Mouse (Mus musculus) inflammation-experienced regulatory T-cells, adult 6 months (primary cell): ENCODE measurements around the gene Zbtb7a. TPM values are rescaled to one million over a fixed set of nuclear protein-coding genes. Genes with fewer than 3 reads are reported as not detected.
A peak's percentile ranks its signal among the peaks of the same experiment; 100 is the strongest.

Experiments used
- ATAC-seq: one replicate; pipeline ENCODE4 v1.8.0; 2017
- polyA plus RNA-seq, 3 experiments: library from polyadenylated mRNA; unstranded; fragments of 100-300 nt; shearing (Covaris generic); gene quantifications; one replicate each; pipeline ENCODE4 v1.2.1; 2017

Gene Zbtb7a
- 10 to 100 TPM in 1 of 3 experiments, 1 to 10 TPM in 2; 8.5 to 10.8 (median 9.3) TPM for polyA plus RNA-seq

- ATAC-seq: no peak
These were observed at the start of gene Zbtb7a for GRCm38 (mm10) chr10:81134966-81135681. Gene Zbtb7a (plus strand): TSS chr10:81135220.

GRCm38 (mm10) chr10:81087021-81087420 lies 48.0 kb upstream of the Zbtb7a start:
- ATAC-seq: no peak

GRCm38 (mm10) chr10:81089216-81089615 lies 45.8 kb upstream of the Zbtb7a start:
- no peak for ATAC-seq

GRCm38 (mm10) chr10:81090621-81091020 lies 44.4 kb upstream of the Zbtb7a start:
- no peak for ATAC-seq

- ATAC-seq: no peak
These were observed 42.4 kb upstream of the Zbtb7a start for GRCm38 (mm10) chr10:81092465-81093250.

GRCm38 (mm10) chr10:81094931-81095678 lies 39.9 kb upstream of the Zbtb7a start:
- no peak for ATAC-seq

- peak; percentile 91 for ATAC-seq
These were observed 29.4 kb upstream of the Zbtb7a start, which contains the start of gene Map2k2 for GRCm38 (mm10) chr10:81105565-81106112. Gene Map2k2 (plus strand): TSS chr10:81105915.

- ATAC-seq: peak; percentile 81
These were observed 28.8 kb upstream of the Zbtb7a start for GRCm38 (mm10) chr10:81106113-81106721.

GRCm38 (mm10) chr10:81112946-81113345 lies 22.1 kb upstream of the Zbtb7a start:
- ATAC-seq: no peak

GRCm38 (mm10) chr10:81119625-81120024 lies 15.4 kb upstream of the Zbtb7a start:
- no peak for ATAC-seq

GRCm38 (mm10) chr10:81120650-81121049 lies 14.4 kb upstream of the Zbtb7a start:
- no peak for ATAC-seq

- no peak for ATAC-seq
These were observed 12.1 kb upstream of the Zbtb7a start for GRCm38 (mm10) chr10:81122889-81123288.

- ATAC-seq: no peak
These were observed 11.5 kb upstream of the Zbtb7a start for GRCm38 (mm10) chr10:81123500-81123899.

GRCm38 (mm10) chr10:81134181-81134587 lies 836 bp upstream of the Zbtb7a start:
- ATAC-seq: no peak

GRCm38 (mm10) chr10:81135831-81136705 lies 1.0 kb downstream of the Zbtb7a start:
- no peak for ATAC-seq

- ATAC-seq: no peak
These were observed 1.7 kb downstream of the Zbtb7a start for GRCm38 (mm10) chr10:81136706-81137231.

- ATAC-seq: peak; percentile 87
These were observed 2.5 kb downstream of the Zbtb7a start for GRCm38 (mm10) chr10:81137252-81138130.

GRCm38 (mm10) chr10:81138131-81138782 lies 3.2 kb downstream of the Zbtb7a start:
- peak; percentile 12 for ATAC-seq

GRCm38 (mm10) chr10:81138821-81139528 lies 4.0 kb downstream of the Zbtb7a start:
- ATAC-seq: no peak
